Mouse (Mus musculus): ENCODE data around the gene Iqschfp.
A peak's percentile ranks its signal among the peaks of the same experiment; 100 is the strongest.

The Iqschfp gene

GRCm38 (mm10) chr3:68368029-68368428 lies 476.0 kb downstream of the Iqschfp start:
- no peak for DNase-seq

GRCm38 (mm10) chr3:68372925-68373324 lies 480.9 kb downstream of the Iqschfp start:
- DNase-seq, result no peak

- no peak for DNase-seq
These were observed 483.1 kb downstream of the Iqschfp start for GRCm38 (mm10) chr3:68375100-68375508.

GRCm38 (mm10) chr3:68377452-68378198 lies 485.6 kb downstream of the Iqschfp start:
- DNase-seq, result no peak

- DNase-seq, result no peak
These were observed 486.8 kb downstream of the Iqschfp start for GRCm38 (mm10) chr3:68378799-68379198.

GRCm38 (mm10) chr3:68379242-68379641 lies 487.2 kb downstream of the Iqschfp start:
- DNase-seq, result no peak

- DNase-seq, result no peak
These were observed 491.6 kb downstream of the Iqschfp start for GRCm38 (mm10) chr3:68383672-68384071.

GRCm38 (mm10) chr3:68385544-68385943 lies 493.5 kb downstream of the Iqschfp start:
- DNase-seq, result no peak

- DNase-seq, result no peak
These were observed 496.0 kb downstream of the Iqschfp start for GRCm38 (mm10) chr3:68388023-68388422.

- no peak for DNase-seq
These were observed 501.5 kb downstream of the Iqschfp start for GRCm38 (mm10) chr3:68393578-68393977.

- no peak for DNase-seq
These were observed 506.7 kb downstream of the Iqschfp start for GRCm38 (mm10) chr3:68398691-68399090.

- no peak for DNase-seq
These were observed 508.1 kb downstream of the Iqschfp start for GRCm38 (mm10) chr3:68400121-68400520.

GRCm38 (mm10) chr3:68403343-68403742 lies 511.3 kb downstream of the Iqschfp start:
- DNase-seq, result no peak

GRCm38 (mm10) chr3:68403783-68404217 lies 511.8 kb downstream of the Iqschfp start:
- no peak for DNase-seq

- DNase-seq, result no peak
These were observed 513.7 kb downstream of the Iqschfp start for GRCm38 (mm10) chr3:68405724-68406123.

- no peak for DNase-seq
These were observed 520.2 kb downstream of the Iqschfp start for GRCm38 (mm10) chr3:68412262-68412661.

GRCm38 (mm10) chr3:68419792-68420191 lies 527.8 kb downstream of the Iqschfp start:
- DNase-seq, result no peak

GRCm38 (mm10) chr3:68420927-68421326 lies 528.9 kb downstream of the Iqschfp start:
- DNase-seq, result no peak

GRCm38 (mm10) chr3:68421849-68422248 lies 529.8 kb downstream of the Iqschfp start:
- DNase-seq, result no peak

- no peak for DNase-seq
These were observed 536.0 kb downstream of the Iqschfp start for GRCm38 (mm10) chr3:68428081-68428480.

GRCm38 (mm10) chr3:68434435-68434834 lies 542.4 kb downstream of the Iqschfp start:
- DNase-seq, result no peak

GRCm38 (mm10) chr3:68434897-68435296 lies 542.9 kb downstream of the Iqschfp start:
- DNase-seq, result no peak

GRCm38 (mm10) chr3:68448480-68448879 lies 556.4 kb downstream of the Iqschfp start:
- DNase-seq, result no peak

GRCm38 (mm10) chr3:68451634-68452033 lies 559.6 kb downstream of the Iqschfp start:
- no peak for DNase-seq

GRCm38 (mm10) chr3:68453266-68453665 lies 561.2 kb downstream of the Iqschfp start:
- DNase-seq, result peak; percentile 57

All from embryo, embryonic 11 days (tissue).